Mouse (Mus musculus) thymus, postnatal 14 days (tissue): Measurements from ENCODE around the gene Ripor3.

Source experiments
- DNase-seq: peaks from one replicate; pipeline ENCODE4 v3.0.0; 2021

The Ripor3 gene

GRCm38 (mm10) chr2:168028376-168028775 lies 18.0 kb upstream of the Ripor3 start:
- no peak for DNase-seq

- DNase-seq, result no peak
Observed at GRCm38 (mm10) chr2:168026467-168026866, 16.0 kb upstream of the Ripor3 start.

- no peak for DNase-seq
Observed at GRCm38 (mm10) chr2:168025882-168026281, 15.5 kb upstream of the Ripor3 start.

- no peak for DNase-seq
Observed at GRCm38 (mm10) chr2:168025174-168025573, 14.8 kb upstream of the Ripor3 start.

GRCm38 (mm10) chr2:168023763-168024402 lies 13.5 kb upstream of the Ripor3 start:
- DNase-seq, result no peak

- no peak for DNase-seq
Observed at GRCm38 (mm10) chr2:168019201-168019715, 8.8 kb upstream of the Ripor3 start.

GRCm38 (mm10) chr2:168016951-168017391 lies 6.6 kb upstream of the Ripor3 start:
- peak; percentile 71 for DNase-seq

- DNase-seq, result no peak
Observed at GRCm38 (mm10) chr2:168010893-168011292, 475 bp upstream of the Ripor3 start.

GRCm38 (mm10) chr2:168008132-168008531 lies 2.3 kb downstream of the Ripor3 start:
- DNase-seq, result no peak

- DNase-seq, result no peak
Observed at GRCm38 (mm10) chr2:168006489-168006888, 3.9 kb downstream of the Ripor3 start.

- no peak for DNase-seq
Observed at GRCm38 (mm10) chr2:168005616-168006015, 4.8 kb downstream of the Ripor3 start.

- DNase-seq, result no peak
Observed at GRCm38 (mm10) chr2:168005005-168005404, 5.4 kb downstream of the Ripor3 start.

- DNase-seq, result no peak
Observed at GRCm38 (mm10) chr2:168004369-168004768, 6.0 kb downstream of the Ripor3 start.

- no peak for DNase-seq
Observed at GRCm38 (mm10) chr2:168003431-168003830, 7.0 kb downstream of the Ripor3 start.

GRCm38 (mm10) chr2:168002884-168003283 lies 7.5 kb downstream of the Ripor3 start:
- no peak for DNase-seq

- DNase-seq, result no peak
Observed at GRCm38 (mm10) chr2:168002188-168002587, 8.2 kb downstream of the Ripor3 start.

GRCm38 (mm10) chr2:167999145-167999743 lies 11.2 kb downstream of the Ripor3 start:
- no peak for DNase-seq

GRCm38 (mm10) chr2:167997562-167997961 lies 12.9 kb downstream of the Ripor3 start:
- no peak for DNase-seq

- DNase-seq, result no peak
Observed at GRCm38 (mm10) chr2:167996672-167997215, 13.7 kb downstream of the Ripor3 start.

GRCm38 (mm10) chr2:167995870-167996635 lies 14.4 kb downstream of the Ripor3 start:
- DNase-seq, result peak; percentile 45

GRCm38 (mm10) chr2:167993260-167993659 lies 17.2 kb downstream of the Ripor3 start:
- DNase-seq, result no peak

GRCm38 (mm10) chr2:167989310-167989709 lies 21.1 kb downstream of the Ripor3 start:
- DNase-seq, result peak; percentile 33

GRCm38 (mm10) chr2:167987640-167988039 lies 22.8 kb downstream of the Ripor3 start:
- no peak for DNase-seq
